18 mouse cellular contexts compared by ENCODE assay signal in the genomic region with DNA sequence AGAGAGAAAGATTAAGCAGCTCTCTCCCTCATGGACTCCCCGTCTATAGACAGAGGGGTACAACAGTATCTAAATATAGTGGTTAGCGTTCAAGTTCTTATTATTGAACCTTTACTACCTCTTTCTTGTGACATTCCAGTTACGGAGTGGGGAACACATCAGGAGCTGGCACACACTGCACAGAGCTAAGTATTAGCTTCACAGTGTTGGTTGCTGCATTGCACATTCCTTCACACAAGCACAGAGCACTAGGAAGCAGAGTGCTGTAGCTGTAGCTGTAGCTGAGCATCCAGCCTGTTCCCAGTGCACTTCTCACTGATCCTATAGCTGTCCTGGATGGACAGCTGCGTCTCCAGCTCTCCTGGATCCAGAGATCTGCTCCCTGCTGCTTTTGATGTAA.
"Had no signal": no experiment of that assay in that cellular context is flagged by ENCODE, and none has a peak within 500 bp of the region (broad histone marks: within the 10 kb centered on the region; RNA-seq: fewer than 3 reads in every experiment).

No protein-coding gene starts in this region.

- H3K36me3 ChIP-seq: midbrain, embryonic 10.5 days; midbrain, embryonic 12.5 days; neural tube, embryonic 13.5 days; neural tube, embryonic 15.5 days had no signal

- H3K27ac ChIP-seq: midbrain, embryonic 10.5 days; midbrain, embryonic 12.5 days; neural tube, embryonic 13.5 days; neural tube, embryonic 15.5 days had no signal

- H3K4me2 ChIP-seq: lung, embryonic 14.5 days; midbrain, embryonic 12.5 days; neural tube, embryonic 13.5 days; neural tube, embryonic 15.5 days had no signal

- H3K4me3 ChIP-seq: midbrain, embryonic 10.5 days; midbrain, embryonic 12.5 days; myocyte; neural tube, embryonic 13.5 days; neural tube, embryonic 15.5 days had no signal

- DNase-seq: lung, adult 18-20 months; lung, embryonic 14.5 days; lung, postnatal 10 days; lung, postnatal 4 days; retina, postnatal 1 day; right cerebral cortex, adult 18-20 months; right cerebral cortex, postnatal 25 days; right cerebral cortex, postnatal 4 days; spleen, adult 18-20 months; thymus, adult 18-20 months; thymus, postnatal 14 days; thymus, postnatal 36 days had no signal

- H3K4me1 ChIP-seq: neural tube, embryonic 15.5 days had no signal

- H3K9ac ChIP-seq: lung, embryonic 14.5 days; midbrain, embryonic 12.5 days; neural tube, embryonic 13.5 days; neural tube, embryonic 15.5 days had no signal

- H3K27me3 ChIP-seq: midbrain, embryonic 12.5 days; neural tube, embryonic 13.5 days; neural tube, embryonic 15.5 days had no signal

- ATAC-seq: midbrain, embryonic 16.5 days had no signal

- H3K9me3 ChIP-seq: midbrain, embryonic 10.5 days; midbrain, embryonic 12.5 days; neural tube, embryonic 13.5 days; neural tube, embryonic 15.5 days had no signal
